Mouse (Mus musculus): ENCODE data around the gene Ager.

Ager gene

DNA sequence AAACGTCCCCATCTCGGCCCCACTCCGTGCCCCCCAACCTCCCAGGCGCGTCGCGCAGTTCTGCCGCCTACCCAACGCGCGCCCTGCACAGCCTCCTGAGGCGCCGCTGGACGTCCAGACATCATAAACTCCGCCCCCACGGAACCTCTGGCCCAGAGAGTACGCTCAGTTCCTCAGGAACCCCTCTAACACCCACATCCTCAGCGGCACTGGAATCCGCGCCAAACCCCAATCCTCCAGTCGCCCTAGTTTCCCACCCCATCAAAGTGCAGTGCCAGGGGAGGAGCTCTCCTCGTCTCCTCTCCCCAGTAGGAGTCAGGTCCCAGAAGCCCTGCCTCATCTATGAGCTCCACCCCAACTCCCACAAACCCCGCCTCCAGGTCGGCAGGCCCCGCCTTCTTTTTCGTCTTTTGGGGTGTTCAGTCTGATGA lies 34.6 kb downstream of the Ager start:
- peak; percentile 61 for DNase-seq (ENCODE audit: low spot score)

GRCm38 (mm10) chr17:34635671-34636070 lies 38.0 kb downstream of the Ager start:
- DNase-seq (ENCODE audit: low spot score), result no peak

DNA sequence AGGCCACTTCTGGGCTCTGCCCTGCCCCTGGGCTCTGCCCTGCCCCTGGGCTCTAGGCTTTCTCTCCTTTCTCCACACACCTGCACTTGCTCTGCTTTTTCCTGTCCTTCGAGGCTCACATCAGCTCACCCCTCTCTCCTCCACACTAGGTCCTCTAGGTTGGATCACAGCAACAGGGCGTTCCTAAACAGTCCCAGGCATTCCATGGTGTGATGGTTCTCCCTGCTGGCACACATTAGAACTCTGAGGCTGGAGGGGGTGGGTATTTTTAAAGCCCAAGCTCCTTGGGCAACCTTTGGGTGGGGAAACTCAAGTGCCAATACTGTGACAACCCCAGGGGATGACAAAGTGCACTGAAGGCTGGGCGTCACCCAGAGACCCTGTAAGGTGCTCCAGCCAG lies 39.8 kb downstream of the Ager start:
- no peak for DNase-seq (ENCODE audit: low spot score)

DNA sequence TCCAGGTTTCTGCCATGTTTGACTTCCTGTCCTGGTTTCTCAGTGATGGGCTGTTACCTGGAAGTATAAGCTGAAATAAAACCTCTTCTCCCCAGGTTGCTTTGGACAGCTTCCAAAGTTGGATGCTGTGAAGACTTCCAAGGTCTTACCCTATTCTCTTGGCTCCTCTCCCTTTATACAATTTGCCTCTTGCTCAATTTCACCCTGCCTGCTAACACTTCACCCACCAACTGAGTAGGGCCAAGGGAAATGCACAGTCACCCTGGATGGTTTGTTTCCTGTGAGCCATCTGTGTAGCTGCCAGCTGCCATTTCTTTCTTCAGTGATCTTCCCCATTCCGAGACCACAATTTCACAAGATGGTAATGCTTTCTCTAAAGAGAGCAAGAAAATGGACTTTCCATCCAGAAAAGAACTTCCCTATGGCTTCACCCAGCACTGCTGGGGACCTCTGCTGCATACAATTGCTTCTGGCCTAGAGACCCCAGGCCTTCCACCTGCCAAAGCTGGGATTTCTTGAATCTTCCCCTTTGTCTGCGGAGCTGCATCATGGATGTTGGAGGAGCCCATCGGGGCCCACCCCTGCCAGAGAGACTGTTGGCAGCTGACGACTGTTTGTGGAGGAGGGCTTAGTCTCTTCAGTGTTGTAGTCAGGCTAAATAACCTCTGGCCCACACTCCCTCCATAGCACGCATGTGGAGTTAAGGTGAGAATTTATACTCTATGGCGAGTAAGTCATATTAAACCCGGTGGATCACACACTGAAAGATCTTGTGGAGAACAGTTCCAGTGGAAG lies 42.0 kb downstream of the Ager start:
- no peak for DNase-seq (ENCODE audit: low spot score)

DNA sequence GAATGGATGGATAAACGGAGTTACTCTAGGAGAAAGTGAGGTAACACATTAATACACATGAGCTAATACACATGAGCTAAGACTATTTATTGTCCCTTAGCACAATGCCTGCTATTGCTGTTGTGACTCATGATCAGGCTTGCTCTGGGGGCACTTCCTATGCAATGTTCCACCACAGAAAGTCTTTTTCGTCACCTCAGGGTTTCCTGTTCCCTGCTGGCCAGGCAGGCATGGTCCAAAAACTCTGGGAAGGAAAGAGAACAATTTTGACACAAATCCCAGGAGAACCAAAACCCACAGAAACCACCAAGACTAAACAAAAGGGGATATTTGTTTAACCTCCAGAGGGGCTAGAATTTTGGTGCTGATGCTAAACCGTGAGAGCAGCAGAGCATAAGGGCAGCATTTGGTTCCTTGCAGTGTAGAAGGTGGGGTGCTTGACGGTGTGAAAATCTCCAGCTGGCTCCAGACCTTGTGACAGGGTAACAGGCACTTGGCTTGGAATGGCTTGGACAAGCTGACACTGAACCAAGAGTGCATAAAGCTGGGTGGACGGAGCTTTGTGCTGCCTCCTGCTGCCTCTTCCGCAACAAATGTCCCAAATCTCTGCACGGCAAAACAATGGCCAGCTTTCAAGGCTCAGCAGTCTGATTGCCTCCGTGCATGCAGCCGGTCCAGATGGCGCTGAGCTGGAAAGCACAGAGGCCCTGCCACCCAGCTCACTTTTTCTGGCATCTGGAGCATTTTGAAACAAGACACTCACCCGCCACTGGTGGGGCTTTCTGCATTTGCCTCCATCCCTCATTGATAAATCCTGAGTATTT lies 43.3 kb downstream of the Ager start:
- DNase-seq (ENCODE audit: low spot score), result no peak

- no peak for DNase-seq (ENCODE audit: low spot score)
These were observed 44.3 kb downstream of the Ager start for GRCm38 (mm10) chr17:34641945-34642344.

- DNase-seq (ENCODE audit: low spot score), result no peak
These were observed 45.7 kb downstream of the Ager start for GRCm38 (mm10) chr17:34643379-34643778.

- no peak for DNase-seq (ENCODE audit: low spot score)
These were observed 46.3 kb downstream of the Ager start for GRCm38 (mm10) chr17:34643944-34644343.

DNA sequence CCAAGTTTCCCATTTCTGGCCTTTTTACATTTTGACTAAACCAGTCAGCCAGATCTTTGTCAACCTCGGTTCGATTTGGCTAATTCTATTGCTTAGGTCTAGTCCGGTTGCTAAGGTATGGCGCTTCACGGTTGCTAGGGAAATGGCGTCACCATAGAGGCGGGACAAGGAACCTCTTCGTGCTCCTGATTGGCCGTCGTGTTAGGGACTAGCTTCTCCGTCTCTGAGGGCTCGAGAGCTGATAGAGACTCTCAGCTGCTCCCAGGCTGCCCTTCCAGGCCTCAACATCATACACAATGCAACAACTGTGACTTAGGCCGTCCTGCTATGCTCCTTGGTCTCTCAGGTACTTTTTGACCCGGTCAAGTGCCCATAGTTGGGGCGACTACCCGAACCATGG lies 46.9 kb downstream of the Ager start, which contains the start of gene Fkbpl:
Fkbpl (plus strand) TSS at position 157 of the 400 bp plus-strand sequence.
- peak; percentile 97 for DNase-seq (ENCODE audit: low spot score)

GRCm38 (mm10) chr17:34645256-34645829 lies 47.7 kb downstream of the Ager start:
- DNase-seq (ENCODE audit: low spot score), result peak; percentile 33

- no peak for DNase-seq (ENCODE audit: low spot score)
These were observed 48.3 kb downstream of the Ager start for GRCm38 (mm10) chr17:34645831-34646511.

- DNase-seq (ENCODE audit: low spot score), result peak; percentile 96
These were observed 49.5 kb downstream of the Ager start, which contains the start of gene Atf6b for GRCm38 (mm10) chr17:34646906-34647787. Gene Atf6b, plus strand, starts transcription at chr17:34647146.

- DNase-seq (ENCODE audit: low spot score), result no peak
These were observed 50.7 kb downstream of the Ager start for GRCm38 (mm10) chr17:34648141-34648890.

DNA sequence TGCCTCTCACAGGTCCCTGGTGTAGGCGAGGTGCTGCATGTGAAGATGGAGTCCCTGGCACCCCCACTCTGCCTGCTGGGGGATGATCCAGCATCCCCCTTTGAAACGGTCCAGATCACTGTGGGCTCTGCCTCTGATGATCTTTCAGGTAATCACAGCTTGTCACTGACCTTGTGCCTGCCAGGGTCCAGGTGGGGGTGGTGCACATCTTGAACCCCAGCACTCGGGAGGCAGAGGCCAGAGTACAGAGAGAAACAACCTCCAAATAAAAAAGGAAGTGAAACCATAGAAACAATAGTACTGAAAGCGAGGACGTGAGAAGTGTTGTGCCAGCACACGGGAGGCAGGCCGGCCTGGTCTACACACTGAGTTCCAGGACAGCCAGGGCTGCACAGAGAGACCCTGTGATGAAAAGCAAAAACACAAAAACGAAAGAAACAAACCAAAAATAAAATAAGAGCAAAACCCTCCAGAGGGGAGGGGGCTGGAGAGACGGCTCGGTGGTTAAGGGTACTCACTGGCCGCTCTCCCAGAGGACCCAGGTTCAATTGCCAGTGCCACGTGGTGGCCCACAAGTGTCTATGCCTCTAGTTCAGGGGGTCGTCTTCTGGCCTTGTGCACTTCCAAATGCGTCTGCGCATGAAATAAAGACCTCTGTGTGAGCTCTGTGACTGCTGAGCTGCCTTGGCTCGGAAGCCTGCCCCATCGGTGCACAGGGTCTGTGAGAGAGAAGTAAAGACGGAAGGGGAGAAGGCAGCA lies 51.6 kb downstream of the Ager start:
- DNase-seq (ENCODE audit: low spot score), result no peak
